Mouse (Mus musculus): Measurements from ENCODE around the gene Rassf6. TPM values are rescaled to one million over a fixed set of nuclear protein-coding genes. Genes with fewer than 3 reads are reported as not detected.

Gene Rassf6
- polyA plus RNA-seq, 1 experiment from 2014 or later = 4.2 TPM

GRCm38 (mm10) chr5:90652724-90653123, 12.3 kb upstream of the Rassf6 start:
- no peaks in the 10 kb centered on the region for H3K9me3 ChIP-seq
- H3K4me1 ChIP-seq = peaks cover 14% of the 10 kb centered on the region; the same call in 1 of the 2 replicates
- no peak overlapping the region for H3K4me3 ChIP-seq
- H3K4me2 ChIP-seq = no peak overlapping the region
- no peak overlapping the region for H3K9ac ChIP-seq
- no peaks in the 10 kb centered on the region for H3K36me3 ChIP-seq
- under 1% methylated on average over 3 of the region's 3 CpGs for WGBS
- no peak for ATAC-seq (ENCODE audit: borderline replicate concordance, extremely low read depth, low FRiP score, low TSS enrichment)
- H3K27ac ChIP-seq = no peak overlapping the region
- H3K27me3 ChIP-seq = peaks cover 4% of the 10 kb centered on the region; the same call in 1 of the 2 replicates

- Histone ChIP-seq H3K9me3 (no peaks in the 10 kb centered on the region), H3K9ac (no peak overlapping the region), H3K36me3 (no peaks in the 10 kb centered on the region), H3K27ac (no peak overlapping the region), H3K4me3 (no peak overlapping the region), H3K4me1 (peaks cover 6% of the 10 kb centered on the region; the same call in 1 of the 2 replicates), H3K4me2 (no peak overlapping the region), H3K27me3 (peaks cover 4% of the 10 kb centered on the region; the same call in 1 of the 2 replicates)
- no peak for ATAC-seq (ENCODE audit: borderline replicate concordance, extremely low read depth, low FRiP score, low TSS enrichment)
- WGBS = 50% methylated on average over 5 of the region's 5 CpGs
Measured at GRCm38 (mm10) chr5:90650466-90651150, 10.2 kb upstream of the Rassf6 start.

DNA sequence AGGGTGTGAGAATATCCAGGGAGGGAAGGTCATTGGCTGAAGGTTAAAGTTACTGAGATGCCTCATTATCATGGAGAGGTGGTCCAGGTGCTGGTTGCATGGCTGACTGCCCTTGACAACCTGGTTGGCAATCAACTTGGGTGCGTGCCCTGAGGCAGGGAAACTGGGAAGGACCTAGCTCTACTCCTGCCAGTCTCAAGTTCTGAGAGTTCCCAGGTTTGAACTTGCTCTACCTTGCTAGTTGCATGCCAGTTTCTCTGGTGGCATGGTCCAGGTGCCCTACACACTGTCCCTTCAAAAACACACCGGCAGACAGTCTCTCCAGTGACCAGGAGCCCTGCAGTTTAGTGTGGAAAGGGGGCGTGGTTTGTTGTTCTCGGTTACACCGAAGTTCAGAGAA, 7.0 kb upstream of the Rassf6 start:
- Histone ChIP-seq H3K4me2 (no peak overlapping the region), H3K36me3 (no peaks in the 10 kb centered on the region), H3K27ac (no peak overlapping the region), H3K9me3 (no peaks in the 10 kb centered on the region), H3K9ac (no peak overlapping the region), H3K27me3 (no peaks in the 10 kb centered on the region), H3K4me1 (peaks cover 6% of the 10 kb centered on the region; the same call in 1 of the 2 replicates), H3K4me3 (no peak overlapping the region)
- ATAC-seq (ENCODE audit: borderline replicate concordance, extremely low read depth, low FRiP score, low TSS enrichment) = no peak
- WGBS = 69% methylated on average over 5 of the region's 5 CpGs

DNA sequence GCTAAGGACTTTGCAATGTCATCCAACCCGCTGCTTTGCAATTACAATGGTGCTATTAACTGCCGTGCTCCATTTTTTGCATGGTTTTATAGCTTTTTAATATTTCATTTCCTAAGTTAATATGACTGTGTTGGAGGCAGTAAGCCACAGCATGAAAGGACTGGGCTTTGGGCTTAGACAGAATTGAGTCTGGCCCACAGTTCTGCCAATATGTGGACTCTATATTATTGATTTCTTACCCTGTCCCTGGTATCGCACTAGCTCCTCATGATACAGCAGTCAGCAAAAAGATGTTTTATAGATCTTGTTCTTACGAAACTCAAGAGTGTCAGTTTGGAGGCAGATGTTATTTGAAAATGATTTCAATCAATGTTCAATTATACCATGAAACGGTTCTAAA, 5.9 kb upstream of the Rassf6 start:
- 81% methylated on average over 5 of the region's 5 CpGs for WGBS
- Histone ChIP-seq H3K36me3 (no peaks in the 10 kb centered on the region), H3K4me3 (no peak overlapping the region), H3K4me2 (no peak overlapping the region), H3K27ac (no peak overlapping the region), H3K27me3 (no peaks in the 10 kb centered on the region), H3K9me3 (no peaks in the 10 kb centered on the region), H3K4me1 (peaks cover 6% of the 10 kb centered on the region; the same call in 1 of the 2 replicates), H3K9ac (no peak overlapping the region)
- ATAC-seq (ENCODE audit: borderline replicate concordance, extremely low read depth, low FRiP score, low TSS enrichment) = no peak

DNA sequence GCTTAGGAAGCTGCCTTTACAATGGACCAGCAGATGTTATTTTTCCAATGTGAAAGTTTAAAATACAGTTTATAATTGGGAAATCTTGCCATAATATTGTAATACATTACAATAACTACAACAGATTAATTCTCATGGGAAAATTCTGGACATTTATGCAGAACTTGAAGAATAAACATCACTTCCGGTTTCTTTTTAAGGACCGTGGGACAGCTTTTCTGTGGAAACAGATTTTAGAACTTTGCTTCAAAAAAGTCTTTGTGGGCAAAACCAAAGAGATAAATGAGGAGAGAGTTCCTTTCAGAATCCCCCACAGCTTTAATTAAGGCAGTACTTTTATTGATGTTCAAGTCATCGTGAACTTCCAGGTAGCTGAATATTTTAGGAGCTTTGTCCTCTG, 5.1 kb upstream of the Rassf6 start:
- no peak overlapping the region for H3K9ac ChIP-seq
- no peaks in the 10 kb centered on the region for H3K9me3 ChIP-seq
- no peak overlapping the region for H3K4me2 ChIP-seq
- WGBS = 36% methylated on average over 3 of the region's 3 CpGs
- no peak overlapping the region for H3K27ac ChIP-seq
- no peak for ATAC-seq (ENCODE audit: borderline replicate concordance, extremely low read depth, low FRiP score, low TSS enrichment)
- no peaks in the 10 kb centered on the region for H3K27me3 ChIP-seq
- no peaks in the 10 kb centered on the region for H3K36me3 ChIP-seq
- no peak overlapping the region for H3K4me3 ChIP-seq
- peaks cover 8% of the 10 kb centered on the region for H3K4me1 ChIP-seq

GRCm38 (mm10) chr5:90641218-90641610, 757 bp upstream of the Rassf6 start:
- Histone ChIP-seq H3K9ac (no peak overlapping the region), H3K9me3 (no peaks in the 10 kb centered on the region), H3K27me3 (no peaks in the 10 kb centered on the region), H3K4me3 (no peak overlapping the region), H3K27ac (no peak overlapping the region), H3K36me3 (no peaks in the 10 kb centered on the region), H3K4me2 (peak overlapping the region; percentile 65; the same call in 1 of the 2 replicates), H3K4me1 (peaks cover 12% of the 10 kb centered on the region)
- 40% methylated on average over 10 of the region's 10 CpGs for WGBS
- ATAC-seq (ENCODE audit: borderline replicate concordance, extremely low read depth, low FRiP score, low TSS enrichment) = 0 out of 2 replicates have a peak, but pooled peaks have one; percentile 8

DNA sequence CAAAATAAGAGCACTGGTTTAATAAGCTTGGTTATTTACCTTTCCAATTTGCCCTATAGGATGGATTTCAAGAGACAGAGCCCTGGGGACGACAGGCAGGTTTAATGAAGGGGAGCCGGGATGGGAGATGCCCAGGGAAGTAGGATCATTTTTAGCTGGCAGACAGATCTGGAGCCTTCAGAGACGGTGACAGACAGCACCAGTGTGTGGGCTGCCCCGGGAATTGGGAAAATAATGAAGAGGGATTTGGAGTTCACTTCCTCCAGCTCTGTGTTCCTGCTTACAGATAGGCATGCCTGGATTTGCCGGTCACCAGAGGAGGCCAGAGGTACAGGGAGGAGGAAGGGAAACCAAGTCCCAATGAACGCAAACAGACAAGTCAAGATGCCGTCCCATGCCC, 5.6 kb downstream of the Rassf6 start:
- no peak for ATAC-seq (ENCODE audit: borderline replicate concordance, extremely low read depth, low FRiP score, low TSS enrichment)
- H3K27ac ChIP-seq = no peak overlapping the region
- H3K4me2 ChIP-seq = no peak overlapping the region
- H3K9me3 ChIP-seq = no peaks in the 10 kb centered on the region
- H3K36me3 ChIP-seq = no peaks in the 10 kb centered on the region
- no peak overlapping the region for H3K4me3 ChIP-seq
- H3K9ac ChIP-seq = no peak overlapping the region
- no peaks in the 10 kb centered on the region for H3K4me1 ChIP-seq
- WGBS = 79% methylated on average over 7 of the region's 7 CpGs
- H3K27me3 ChIP-seq = no peaks in the 10 kb centered on the region

- Histone ChIP-seq H3K9ac (no peak overlapping the region), H3K9me3 (no peaks in the 10 kb centered on the region), H3K4me1 (no peaks in the 10 kb centered on the region), H3K27ac (no peak overlapping the region), H3K27me3 (no peaks in the 10 kb centered on the region), H3K4me2 (no peak overlapping the region), H3K36me3 (no peaks in the 10 kb centered on the region), H3K4me3 (no peak overlapping the region)
- no peak for ATAC-seq (ENCODE audit: borderline replicate concordance, extremely low read depth, low FRiP score, low TSS enrichment)
- 44% methylated on average over 1 of the region's 1 CpGs for WGBS
Measured at GRCm38 (mm10) chr5:90628530-90628929, 11.9 kb downstream of the Rassf6 start.

GRCm38 (mm10) chr5:90628011-90628410, 12.4 kb downstream of the Rassf6 start:
- Histone ChIP-seq H3K4me2 (no peak overlapping the region), H3K4me3 (no peak overlapping the region), H3K9me3 (no peaks in the 10 kb centered on the region), H3K27ac (no peak overlapping the region), H3K36me3 (no peaks in the 10 kb centered on the region), H3K27me3 (no peaks in the 10 kb centered on the region), H3K9ac (no peak overlapping the region), H3K4me1 (no peaks in the 10 kb centered on the region)
- no peak for ATAC-seq (ENCODE audit: borderline replicate concordance, extremely low read depth, low FRiP score, low TSS enrichment)
- 71% methylated on average over 3 of the region's 3 CpGs for WGBS

DNA sequence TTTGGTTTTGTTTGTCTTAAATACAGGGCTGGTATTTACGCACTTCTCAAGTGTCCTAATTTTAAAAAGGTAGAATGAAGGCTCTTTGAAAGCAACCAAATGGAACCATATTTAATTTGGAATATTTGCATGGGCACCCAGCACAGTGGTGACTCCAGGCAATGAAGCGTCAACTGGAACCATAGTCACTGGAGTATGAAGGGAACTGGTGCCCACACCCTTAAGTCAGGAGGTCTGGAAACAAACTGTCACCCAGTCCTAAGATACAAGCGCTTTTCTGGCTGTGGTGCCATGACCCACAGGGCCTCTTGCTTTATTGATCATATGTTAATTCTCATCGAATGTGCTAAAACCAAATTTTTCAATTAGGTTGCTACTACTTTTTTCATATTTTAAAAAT, 13.0 kb downstream of the Rassf6 start:
- Histone ChIP-seq H3K36me3 (no peaks in the 10 kb centered on the region), H3K4me2 (no peak overlapping the region), H3K4me3 (no peak overlapping the region), H3K9ac (no peak overlapping the region), H3K27ac (no peak overlapping the region), H3K9me3 (no peaks in the 10 kb centered on the region), H3K4me1 (no peaks in the 10 kb centered on the region), H3K27me3 (no peaks in the 10 kb centered on the region)
- 84% methylated on average over 4 of the region's 4 CpGs for WGBS
- no peak for ATAC-seq (ENCODE audit: borderline replicate concordance, extremely low read depth, low FRiP score, low TSS enrichment)

DNA sequence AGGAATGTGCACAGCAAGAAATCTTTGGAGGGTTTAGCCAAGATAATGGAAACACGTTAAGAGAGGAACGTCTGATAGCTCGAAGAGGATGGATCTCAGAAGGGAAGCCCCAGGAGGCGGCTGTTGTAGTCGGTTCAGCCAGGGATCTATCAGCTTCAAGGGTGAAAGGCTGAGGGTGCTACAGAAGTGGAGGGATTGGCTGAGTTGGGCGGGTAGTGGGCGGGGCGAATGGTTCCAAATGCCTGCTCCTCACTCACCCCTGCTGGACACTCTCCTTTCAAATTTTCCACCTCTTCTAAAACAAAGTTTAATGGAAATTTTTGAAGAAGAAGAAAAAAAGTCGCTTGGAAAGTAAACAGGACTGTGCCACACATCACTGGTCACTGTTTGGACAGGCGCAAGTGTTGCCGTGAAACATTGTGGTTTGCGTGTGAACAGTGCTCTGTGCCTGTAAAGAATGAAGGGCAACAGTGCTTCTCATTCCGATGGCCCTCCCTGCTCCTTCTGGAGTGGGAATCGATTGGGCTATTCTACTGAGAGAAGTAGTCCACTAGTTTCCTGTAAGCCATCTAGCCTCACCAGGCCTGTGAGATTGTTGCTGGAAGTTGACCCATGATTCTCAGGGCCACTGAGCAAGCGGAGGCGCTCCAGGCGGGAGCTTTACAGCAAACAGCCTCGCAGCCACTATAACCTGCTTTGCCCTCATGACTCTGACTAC, 15.6 kb downstream of the Rassf6 start:
- H3K9ac ChIP-seq = no peak overlapping the region
- H3K4me1 ChIP-seq = no peaks in the 10 kb centered on the region
- no peak for ATAC-seq (ENCODE audit: borderline replicate concordance, extremely low read depth, low FRiP score, low TSS enrichment)
- H3K4me3 ChIP-seq = no peak overlapping the region
- H3K27me3 ChIP-seq = no peaks in the 10 kb centered on the region
- WGBS = 69% methylated on average over 18 of the region's 18 CpGs
- H3K4me2 ChIP-seq = no peak overlapping the region
- H3K9me3 ChIP-seq = no peaks in the 10 kb centered on the region
- H3K36me3 ChIP-seq = no peaks in the 10 kb centered on the region
- no peak overlapping the region for H3K27ac ChIP-seq

- 85% methylated on average over 2 of the region's 2 CpGs for WGBS
Measured at GRCm38 (mm10) chr5:90623209-90623608, 17.2 kb downstream of the Rassf6 start.

More at GRCm38 (mm10) chr5:90623209-90623608, 17.2 kb downstream of the Rassf6 start:
- no peak for ATAC-seq (ENCODE audit: borderline replicate concordance, extremely low read depth, low FRiP score, low TSS enrichment)
- Histone ChIP-seq H3K4me2 (no peak overlapping the region), H3K27me3 (no peaks in the 10 kb centered on the region), H3K27ac (no peak overlapping the region), H3K9me3 (no peaks in the 10 kb centered on the region), H3K4me3 (no peak overlapping the region), H3K36me3 (no peaks in the 10 kb centered on the region), H3K9ac (no peak overlapping the region), H3K4me1 (no peaks in the 10 kb centered on the region)
